Mouse (Mus musculus) embryo, embryonic 11.5 days (tissue): Measurements from ENCODE around the gene Plxnd1.

Experiments used
- DNase-seq: peaks from one replicate; pipeline ENCODE4 v3.0.0-alpha.2; 2012; ENCODE audit warnings: low read depth, low spot score

Gene Plxnd1

GRCm38 (mm10) chr6:115919876-115920275, 74.9 kb downstream of the Plxnd1 start:
- no peak for DNase-seq

DNA sequence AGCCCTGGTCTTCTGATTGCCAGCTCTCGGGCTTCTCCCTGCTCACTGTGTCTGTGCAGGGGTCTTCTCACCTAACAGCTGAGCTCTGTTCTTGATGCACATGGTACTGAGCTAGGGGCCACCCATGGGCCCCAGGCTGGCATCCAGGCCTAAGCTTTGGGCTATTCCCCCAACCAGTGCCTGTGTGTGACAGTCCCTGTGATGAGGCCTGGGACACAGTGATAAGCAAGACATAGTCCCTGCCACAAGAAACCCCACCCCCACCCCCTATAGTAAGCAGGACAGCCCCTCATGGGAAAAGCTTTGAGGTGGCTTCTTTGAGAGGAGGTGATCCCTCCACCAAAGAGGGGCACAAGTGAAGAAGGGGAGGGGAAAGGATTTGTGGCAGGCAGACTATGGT, 76.2 kb downstream of the Plxnd1 start:
- DNase-seq = no peak

DNA sequence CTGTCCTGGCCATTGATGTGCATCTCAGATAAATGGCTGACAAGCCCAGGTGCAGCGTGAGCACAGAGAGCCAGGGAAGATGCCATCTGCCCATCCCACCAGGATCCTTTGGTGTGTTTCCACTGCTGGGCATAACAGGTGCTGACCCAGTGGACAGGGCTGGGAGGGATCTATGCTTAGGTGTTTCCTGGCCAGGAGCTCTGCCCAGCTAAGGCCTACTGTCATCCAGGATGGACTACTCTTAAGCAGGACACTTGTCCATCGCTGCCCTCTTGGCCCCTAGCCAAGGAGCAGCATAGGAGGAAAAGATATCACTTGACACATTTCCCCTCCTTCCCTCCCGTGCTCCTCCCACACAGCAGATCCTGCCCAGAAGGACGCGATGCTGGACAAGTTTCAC, 78.2 kb downstream of the Plxnd1 start:
- no peak for DNase-seq

GRCm38 (mm10) chr6:115915601-115916445, 79.0 kb downstream of the Plxnd1 start:
- DNase-seq = no peak

- DNase-seq = no peak
These were observed 80.1 kb downstream of the Plxnd1 start for GRCm38 (mm10) chr6:115914511-115915202.

DNA sequence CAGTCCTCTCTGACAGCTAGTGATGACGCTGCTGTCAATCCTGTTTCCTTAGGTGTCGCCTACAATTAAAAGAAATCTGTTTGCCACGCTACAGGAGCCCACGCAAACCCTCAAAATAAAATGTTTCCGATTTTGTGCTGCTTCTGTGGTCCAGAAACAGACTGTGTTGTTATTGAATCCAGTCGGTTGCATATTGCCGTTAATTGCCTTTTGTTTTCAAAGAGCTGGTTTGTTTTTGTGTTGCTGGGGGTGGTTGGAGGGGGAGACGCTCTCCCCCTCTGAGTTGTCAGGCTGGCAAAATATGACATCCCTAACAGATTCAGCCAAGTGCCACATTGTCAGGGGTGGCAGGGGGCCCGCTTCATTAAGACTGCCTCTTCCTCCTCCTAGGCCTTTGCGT, 81.3 kb downstream of the Plxnd1 start:
- no peak for DNase-seq

GRCm38 (mm10) chr6:115911763-115912162, 83.0 kb downstream of the Plxnd1 start:
- DNase-seq = no peak

- no peak for DNase-seq
These were observed 84.9 kb downstream of the Plxnd1 start for GRCm38 (mm10) chr6:115909940-115910339.

- DNase-seq = no peak
These were observed 85.8 kb downstream of the Plxnd1 start for GRCm38 (mm10) chr6:115909052-115909451.

GRCm38 (mm10) chr6:115908421-115908982, 86.3 kb downstream of the Plxnd1 start:
- DNase-seq = no peak

DNA sequence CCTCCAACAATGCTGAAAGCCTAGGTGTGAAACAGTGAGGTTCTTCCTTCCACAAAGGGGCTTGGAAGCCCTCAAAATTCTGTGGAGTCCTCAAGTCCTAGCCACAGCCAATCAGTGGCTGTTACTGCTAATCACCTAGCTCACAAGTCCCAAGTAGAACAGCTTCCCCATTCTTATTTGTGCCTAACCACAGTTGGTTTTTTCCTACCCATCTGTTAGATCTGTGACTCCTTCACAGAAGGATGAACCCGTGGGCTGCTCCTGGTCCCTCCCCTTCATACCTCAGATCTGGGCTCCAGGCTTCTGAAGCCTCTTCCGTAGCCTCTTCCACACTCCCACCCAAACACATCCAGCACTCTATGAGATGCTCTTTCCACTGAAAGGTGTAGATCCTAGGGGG, 87.9 kb downstream of the Plxnd1 start:
- no peak for DNase-seq

DNA sequence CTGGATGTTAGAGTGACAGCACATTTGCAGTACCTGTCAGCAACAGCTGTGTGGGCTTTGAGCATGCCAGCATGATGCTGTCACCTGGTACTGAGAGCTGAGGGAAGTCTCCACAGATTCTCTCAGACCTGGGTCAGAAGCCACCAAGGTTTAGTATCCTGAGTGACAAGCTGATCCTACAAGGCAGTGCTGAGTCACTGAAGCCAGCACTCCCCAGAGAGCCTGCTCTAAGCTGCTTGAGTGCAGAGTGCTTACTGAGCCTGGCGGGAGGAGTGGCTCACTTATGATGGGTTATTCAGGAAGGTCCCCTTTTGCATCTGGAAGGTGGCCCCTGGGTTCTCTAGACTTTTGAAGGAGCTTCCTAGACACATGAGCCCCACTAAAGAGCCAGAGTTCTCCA, 88.3 kb downstream of the Plxnd1 start:
- DNase-seq = no peak

GRCm38 (mm10) chr6:115905568-115905967, 89.2 kb downstream of the Plxnd1 start:
- no peak for DNase-seq
